Mouse (Mus musculus) CH12.LX (cell line): ENCODE measurements around the gene Thbs1.

ENCODE experiments used
- CTCF ChIP-seq, 2 experiments: IDR thresholded peaks in 1 of 2; conservative IDR thresholded peaks in 1 of 2; 2 replicates each; pipeline ENCODE4 v1.5.1; 2011 to 2012; ENCODE audit warnings: low read depth in 2 of 2, low read length in 2 of 2, improper control_type of control experiment in 1 of 2, inconsistent platforms in 1 of 2, mild to moderate bottlenecking in 1 of 2, moderate library complexity in 1 of 2
- E2F4 ChIP-seq: IDR thresholded peaks from 2 replicates; pipeline ENCODE4 v1.6.1; 2011; ENCODE audit warnings: low read depth, low read length, improper control_type of control experiment; ENCODE audit not compliant: insufficient replicate concordance
- MEF2A ChIP-seq: IDR thresholded peaks from 2 replicates; pipeline ENCODE4 v1.6.1; 2014; ENCODE audit warnings: low read depth, mild to moderate bottlenecking, inconsistent platforms, low read length, improper control_type of control experiment, borderline replicate concordance
- MXI1 ChIP-seq: IDR thresholded peaks from 2 replicates; pipeline ENCODE4 v1.6.1; 2011; ENCODE audit warnings: mild to moderate bottlenecking, low read depth, low read length, improper control_type of control experiment
- NRF1 ChIP-seq: IDR thresholded peaks from 2 replicates; pipeline ENCODE4 v1.6.1; 2014; ENCODE audit warnings: low read depth, mild to moderate bottlenecking, inconsistent platforms, low read length, improper control_type of control experiment, moderate library complexity
- POLR2A ChIP-seq: IDR thresholded peaks from 2 replicates; pipeline ENCODE4 v1.6.1; 2011; ENCODE audit warnings: low read depth, mild to moderate bottlenecking, improper control_type of control experiment, low read length
- RCOR1 ChIP-seq: conservative IDR thresholded peaks from 2 replicates; pipeline ENCODE4 v1.6.1; 2012; ENCODE audit warnings: low read depth, mild to moderate bottlenecking, inconsistent platforms, low read length, improper control_type of control experiment
- USF2 ChIP-seq: conservative IDR thresholded peaks from 2 replicates; pipeline ENCODE4 v1.6.1; 2011; ENCODE audit warnings: low read depth, low read length, improper control_type of control experiment

DNA sequence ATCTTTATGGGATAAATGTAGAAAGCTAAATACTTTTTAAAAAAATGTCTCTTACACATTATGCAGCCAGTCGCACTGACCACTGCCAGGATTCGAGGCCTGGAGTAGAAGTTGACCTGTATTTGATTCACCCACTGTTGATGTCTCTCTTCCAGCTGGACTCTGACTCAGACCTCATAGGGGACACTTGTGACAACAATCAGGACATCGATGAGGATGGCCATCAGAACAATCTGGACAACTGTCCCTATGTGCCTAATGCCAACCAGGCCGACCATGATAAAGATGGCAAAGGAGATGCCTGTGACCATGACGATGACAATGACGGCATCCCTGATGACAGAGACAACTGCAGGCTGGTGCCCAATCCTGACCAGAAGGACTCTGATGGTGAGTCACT, 10.6 kb downstream of the Thbs1 start:
- no peak for TF ChIP-seq CTCF (conservative IDR thresholded peaks at IDR 0.05 in 1 of 2, IDR thresholded peaks at IDR 0.05 in 1 of 2; ENCODE audit: low read depth in 2 of 2, low read length in 2 of 2)
- no peak for TF ChIP-seq POLR2A
- no peak for TF ChIP-seq USF2
- no peak for TF ChIP-seq E2F4
- TF ChIP-seq RCOR1, result no peak
- TF ChIP-seq NRF1, result no peak
- no peak for TF ChIP-seq MEF2A
- no peak for TF ChIP-seq MXI1
